Mouse (Mus musculus): ENCODE results near the gene Eef2. TPM values are rescaled to one million over a fixed set of nuclear protein-coding genes. Genes with fewer than 3 reads are reported as not detected.
A peak's percentile ranks its signal among the peaks of the same experiment; 100 is the strongest.

Eef2 gene
- polyA plus RNA-seq, 1 experiment from 2014 or later = 428 TPM

DNA sequence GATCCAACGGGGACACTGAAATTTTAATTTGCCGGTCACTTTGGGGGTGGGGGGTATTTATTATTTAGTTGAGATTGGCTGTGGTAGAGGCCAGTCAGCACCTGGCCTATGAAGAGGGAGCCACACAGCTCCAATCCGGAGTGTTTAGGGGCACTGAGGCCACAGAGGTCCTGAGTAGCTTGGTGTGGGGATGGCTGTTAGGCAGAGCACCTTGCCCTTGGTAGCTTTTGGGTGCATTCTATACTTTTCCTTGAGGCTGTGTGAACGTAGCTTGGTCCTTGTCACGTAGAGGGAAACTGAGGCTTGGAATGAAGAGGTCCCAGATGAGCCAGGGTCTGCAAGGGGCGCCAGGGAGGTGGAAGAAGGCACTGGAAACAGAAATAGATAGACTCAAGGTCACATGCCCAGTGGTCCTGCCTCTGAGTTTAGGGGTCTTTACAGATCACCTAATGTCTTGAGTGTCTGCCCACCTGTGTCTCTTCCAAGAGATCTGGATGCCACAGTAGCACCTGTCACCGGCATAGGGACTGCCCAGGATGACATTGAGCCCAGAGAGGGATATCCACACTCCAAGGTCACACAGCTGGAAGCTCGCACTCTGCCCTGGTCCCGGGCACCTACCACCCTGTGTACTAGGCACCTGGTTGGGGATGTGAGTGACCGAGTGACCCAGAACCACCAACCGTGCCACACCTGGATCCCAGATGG, 37.5 kb upstream of the Eef2 start:
- H3K4me1 ChIP-seq (ENCODE audit: control insufficient read depth, insufficient read depth, low read length) = peaks cover 28% of the 10 kb centered on the region

DNA sequence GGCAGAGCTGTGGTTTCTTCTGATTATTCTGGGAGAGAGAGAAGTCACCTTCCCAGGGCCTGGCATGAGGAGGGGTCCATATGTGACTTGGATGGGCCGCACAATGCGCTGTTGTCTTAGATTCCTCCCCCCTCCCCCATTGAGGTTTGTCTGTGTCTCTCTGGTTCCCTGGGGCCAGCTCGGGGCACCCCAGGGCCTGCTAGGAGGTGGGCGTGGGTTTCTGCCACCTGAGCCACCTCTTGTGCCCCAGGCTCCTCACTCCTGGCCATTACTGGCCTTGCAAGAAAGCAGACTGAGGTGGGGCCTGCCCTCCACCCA, 36.9 kb upstream of the Eef2 start:
- Histone ChIP-seq H3K4me3 (ENCODE audit: low read depth, low read length) (no peak overlapping the region), H3K9me3 (ENCODE audit: control insufficient read depth, low read length) (no peaks in the 10 kb centered on the region), H3K9ac (ENCODE audit: low read length) (no peak overlapping the region), H3K4me2 (ENCODE audit: low read depth, severe bottlenecking) (0 out of 2 replicates have a peak overlapping the region, but pooled peaks have one; percentile 83), H3K4me1 (ENCODE audit: control insufficient read depth, insufficient read depth, low read length) (peaks cover 28% of the 10 kb centered on the region), H3K27me3 (ENCODE audit: control insufficient read depth, insufficient read depth, low read length) (peaks cover 12% of the 10 kb centered on the region), H3K36me3 (ENCODE audit: control insufficient read depth, insufficient read depth, low read length) (peaks cover 9% of the 10 kb centered on the region), H3K27ac (replicated peaks; ENCODE audit: low read depth, low read length) (no peak overlapping the region)
- ATAC-seq (ENCODE audit: insufficient number of reproducible peaks, low FRiP score, low TSS enrichment, low read depth) (no peak), DNase-seq (ENCODE audit: low spot score) (no peak)
- 84% methylated on average over 4 of the region's 4 CpGs for WGBS

More for the DNA sequence above, 37.5 kb upstream of the Eef2 start:
- peaks cover 17% of the 10 kb centered on the region for H3K27me3 ChIP-seq (ENCODE audit: control insufficient read depth, insufficient read depth, low read length)
- WGBS = 62% methylated on average over 11 of the region's 11 CpGs
- H3K36me3 ChIP-seq (ENCODE audit: control insufficient read depth, insufficient read depth, low read length) = peaks cover 4% of the 10 kb centered on the region; the same call in 1 of the 2 replicates
- no peaks in the 10 kb centered on the region for H3K9me3 ChIP-seq (ENCODE audit: control insufficient read depth, low read length)
- peak overlapping the region; percentile 56; the same call in 1 of the 2 replicates for H3K27ac ChIP-seq (replicated peaks; ENCODE audit: low read depth, low read length)
- H3K4me3 ChIP-seq (ENCODE audit: low read depth, low read length) = peak overlapping the region; percentile 82
- peak overlapping the region; percentile 82 for H3K9ac ChIP-seq (ENCODE audit: low read length)
- ATAC-seq (ENCODE audit: insufficient number of reproducible peaks, low FRiP score, low TSS enrichment, low read depth) = no peak
- no peak for DNase-seq (ENCODE audit: low spot score)
- H3K4me2 ChIP-seq (ENCODE audit: low read depth, severe bottlenecking) = peak overlapping the region; percentile 83

DNA sequence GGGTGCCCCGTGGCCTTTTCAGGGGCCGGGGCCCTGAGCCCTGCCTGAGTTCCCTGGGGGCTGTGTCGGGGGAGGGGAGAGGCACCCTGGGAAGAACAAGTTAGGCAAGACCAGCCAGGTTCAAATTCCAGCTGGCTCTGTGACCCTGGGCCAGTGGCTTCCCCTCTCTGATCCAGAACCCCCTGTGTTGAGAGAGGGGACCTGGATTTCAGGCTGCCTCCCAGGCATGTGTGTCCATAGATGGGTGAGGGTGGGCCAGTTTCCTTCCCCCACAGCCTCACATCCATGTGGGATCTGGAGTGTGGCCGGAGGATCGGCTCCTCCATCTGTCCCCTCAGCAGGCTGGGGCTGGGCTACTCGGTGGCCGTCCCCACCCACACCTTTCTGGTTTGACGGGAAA, 36.4 kb upstream of the Eef2 start:
- 59% methylated on average over 8 of the region's 8 CpGs for WGBS
- no peak for ATAC-seq (ENCODE audit: insufficient number of reproducible peaks, low FRiP score, low TSS enrichment, low read depth)
- H3K9me3 ChIP-seq (ENCODE audit: control insufficient read depth, low read length) = no peaks in the 10 kb centered on the region
- H3K4me1 ChIP-seq (ENCODE audit: control insufficient read depth, insufficient read depth, low read length) = peaks cover 28% of the 10 kb centered on the region
- DNase-seq (ENCODE audit: low spot score) = no peak
- no peak overlapping the region for H3K9ac ChIP-seq (ENCODE audit: low read length)
- peaks cover 7% of the 10 kb centered on the region; the same call in 1 of the 2 replicates for H3K27me3 ChIP-seq (ENCODE audit: control insufficient read depth, insufficient read depth, low read length)
- no peak overlapping the region for H3K4me3 ChIP-seq (ENCODE audit: low read depth, low read length)
- peak overlapping the region; percentile 33; the same call in 1 of the 2 replicates for H3K4me2 ChIP-seq (ENCODE audit: low read depth, severe bottlenecking)
- H3K27ac ChIP-seq (replicated peaks; ENCODE audit: low read depth, low read length) = no peak overlapping the region
- H3K36me3 ChIP-seq (ENCODE audit: control insufficient read depth, insufficient read depth, low read length) = peaks cover 14% of the 10 kb centered on the region

DNA sequence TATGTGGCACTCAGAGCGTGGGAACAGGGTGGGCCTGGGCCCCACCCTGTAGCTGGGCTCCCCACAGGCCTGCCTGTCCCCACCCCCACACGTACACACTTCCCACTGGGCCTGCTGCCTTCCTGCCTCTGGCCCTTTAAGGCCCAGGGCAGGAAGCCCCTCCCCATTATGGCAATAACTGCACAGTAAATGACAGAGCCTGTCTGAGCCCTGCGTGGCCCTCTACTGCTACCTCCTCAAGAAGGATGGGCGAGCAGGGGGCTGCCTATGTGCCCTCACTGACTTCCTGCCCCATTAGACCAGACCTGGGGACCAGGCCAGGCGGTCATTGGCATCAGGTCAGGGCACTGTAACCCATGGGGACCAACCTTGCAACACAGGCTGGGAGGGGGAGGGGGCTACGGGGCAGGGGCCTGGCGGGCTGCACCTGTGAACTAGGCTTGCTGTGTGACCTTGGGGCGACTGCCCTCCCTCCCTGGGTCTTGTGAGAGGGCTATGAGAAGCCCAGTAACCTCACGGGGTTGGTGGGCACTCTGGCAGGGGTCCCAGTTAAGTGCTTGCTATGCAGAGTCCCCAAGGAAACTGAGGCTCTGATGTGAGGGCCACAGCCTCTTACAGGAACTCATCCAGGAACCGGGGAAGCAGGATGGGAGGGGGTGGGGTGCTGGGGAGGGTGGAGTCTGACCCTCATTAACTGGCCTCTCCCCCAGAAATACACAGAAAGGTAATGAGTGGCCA, 35.5 kb upstream of the Eef2 start:
- Histone ChIP-seq H3K4me1 (ENCODE audit: control insufficient read depth, insufficient read depth, low read length) (peaks cover 28% of the 10 kb centered on the region), H3K9me3 (ENCODE audit: control insufficient read depth, low read length) (no peaks in the 10 kb centered on the region), H3K27ac (replicated peaks; ENCODE audit: low read depth, low read length) (no peak overlapping the region; the same call in 1 of the 2 replicates), H3K36me3 (ENCODE audit: control insufficient read depth, insufficient read depth, low read length) (peaks cover 23% of the 10 kb centered on the region), H3K4me2 (ENCODE audit: low read depth, severe bottlenecking) (peak overlapping the region; percentile 33), H3K27me3 (ENCODE audit: control insufficient read depth, insufficient read depth, low read length) (peaks cover under 1% of the 10 kb centered on the region; the same call in 1 of the 2 replicates), H3K9ac (ENCODE audit: low read length) (peak overlapping the region; percentile 17; the same call in 1 of the 2 replicates), H3K4me3 (ENCODE audit: low read depth, low read length) (no peak overlapping the region)
- 61% methylated on average over 10 of the region's 10 CpGs for WGBS
- DNase-seq (ENCODE audit: low spot score) = no peak
- ATAC-seq (ENCODE audit: insufficient number of reproducible peaks, low FRiP score, low TSS enrichment, low read depth) = no peak

DNA sequence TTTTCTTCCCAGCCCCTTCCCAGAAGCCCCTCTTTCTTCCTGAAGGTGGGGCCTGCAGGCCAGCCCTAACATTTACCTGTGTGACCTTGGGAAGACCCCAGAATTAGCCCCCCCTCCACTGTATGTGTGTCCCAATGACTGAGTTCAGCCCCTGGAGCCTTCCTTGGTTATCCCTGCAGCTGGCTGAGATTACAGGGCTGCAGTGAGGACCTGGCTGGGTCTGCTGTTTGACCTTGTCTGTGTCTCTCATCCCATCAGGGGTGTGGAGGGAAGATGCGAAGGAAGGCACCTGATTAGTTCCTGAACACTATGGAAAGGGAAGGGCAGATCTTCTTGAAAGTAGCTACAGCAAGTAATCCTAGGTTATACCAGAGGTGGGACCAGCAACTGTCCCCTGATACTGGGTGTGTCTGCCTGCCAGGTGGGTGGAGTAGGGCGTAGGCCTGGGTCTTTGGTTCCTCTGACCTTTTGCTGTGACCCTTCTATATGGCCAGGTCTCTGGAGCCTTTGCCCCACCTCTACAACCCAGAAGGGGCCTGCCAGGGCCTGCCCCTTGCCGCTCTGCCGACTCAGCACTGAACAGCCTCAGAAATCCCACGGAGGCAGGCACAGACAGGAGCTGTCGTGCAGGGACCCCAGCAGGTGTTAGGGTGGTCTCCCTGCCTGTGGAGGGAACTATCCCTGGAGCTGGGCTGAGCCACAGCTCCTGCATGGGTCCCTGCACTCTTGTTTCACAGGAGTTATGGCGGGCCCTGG, 34.8 kb upstream of the Eef2 start:
- H3K4me1 ChIP-seq (ENCODE audit: control insufficient read depth, insufficient read depth, low read length) = peaks cover 28% of the 10 kb centered on the region
- H3K9ac ChIP-seq (ENCODE audit: low read length) = peak overlapping the region; percentile 12; the same call in 1 of the 2 replicates
- peaks cover 27% of the 10 kb centered on the region for H3K36me3 ChIP-seq (ENCODE audit: control insufficient read depth, insufficient read depth, low read length)
- H3K4me3 ChIP-seq (ENCODE audit: low read depth, low read length) = no peak overlapping the region
- 76% methylated on average over 6 of the region's 7 CpGs for WGBS
- H3K27me3 ChIP-seq (ENCODE audit: control insufficient read depth, insufficient read depth, low read length) = no peaks in the 10 kb centered on the region
- H3K4me2 ChIP-seq (ENCODE audit: low read depth, severe bottlenecking) = no peak overlapping the region; the same call in 1 of the 2 replicates
- no peak for ATAC-seq (ENCODE audit: insufficient number of reproducible peaks, low FRiP score, low TSS enrichment, low read depth)
- peak overlapping the region; percentile 25 for H3K27ac ChIP-seq (replicated peaks; ENCODE audit: low read depth, low read length)
- DNase-seq (ENCODE audit: low spot score) = no peak
- no peaks in the 10 kb centered on the region for H3K9me3 ChIP-seq (ENCODE audit: control insufficient read depth, low read length)

DNA sequence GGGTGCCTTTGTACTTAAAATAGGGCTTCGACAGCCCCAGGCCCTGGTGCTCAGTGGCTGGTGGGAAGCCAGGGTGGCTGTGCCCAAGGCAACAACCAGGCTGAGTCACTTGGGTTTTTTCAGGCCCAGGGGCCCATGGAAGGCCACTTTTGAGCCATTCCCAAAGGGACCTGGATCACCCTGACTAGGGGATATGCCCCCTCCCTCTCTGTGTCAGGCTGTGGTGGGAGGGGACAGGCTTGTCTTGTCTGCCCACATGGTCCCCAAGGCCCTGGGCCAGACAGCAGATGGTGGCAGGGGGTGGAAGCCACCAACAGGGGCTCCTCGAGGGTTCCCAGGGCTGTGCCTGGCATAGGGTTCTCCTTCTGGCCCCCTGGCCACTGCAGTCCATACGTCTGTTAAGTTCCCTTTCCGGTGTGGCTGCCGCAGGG, 33.9 kb upstream of the Eef2 start:
- Histone ChIP-seq H3K4me3 (ENCODE audit: low read depth, low read length) (no peak overlapping the region), H3K9me3 (ENCODE audit: control insufficient read depth, low read length) (no peaks in the 10 kb centered on the region), H3K4me2 (ENCODE audit: low read depth, severe bottlenecking) (no peak overlapping the region), H3K4me1 (ENCODE audit: control insufficient read depth, insufficient read depth, low read length) (peaks cover 28% of the 10 kb centered on the region), H3K27ac (replicated peaks; ENCODE audit: low read depth, low read length) (no peak overlapping the region), H3K27me3 (ENCODE audit: control insufficient read depth, insufficient read depth, low read length) (no peaks in the 10 kb centered on the region), H3K36me3 (ENCODE audit: control insufficient read depth, insufficient read depth, low read length) (peaks cover 34% of the 10 kb centered on the region), H3K9ac (ENCODE audit: low read length) (no peak overlapping the region)
- DNase-seq (ENCODE audit: low spot score) = no peak
- ATAC-seq (ENCODE audit: insufficient number of reproducible peaks, low FRiP score, low TSS enrichment, low read depth) = no peak
- WGBS = 87% methylated on average over 5 of the region's 5 CpGs

DNA sequence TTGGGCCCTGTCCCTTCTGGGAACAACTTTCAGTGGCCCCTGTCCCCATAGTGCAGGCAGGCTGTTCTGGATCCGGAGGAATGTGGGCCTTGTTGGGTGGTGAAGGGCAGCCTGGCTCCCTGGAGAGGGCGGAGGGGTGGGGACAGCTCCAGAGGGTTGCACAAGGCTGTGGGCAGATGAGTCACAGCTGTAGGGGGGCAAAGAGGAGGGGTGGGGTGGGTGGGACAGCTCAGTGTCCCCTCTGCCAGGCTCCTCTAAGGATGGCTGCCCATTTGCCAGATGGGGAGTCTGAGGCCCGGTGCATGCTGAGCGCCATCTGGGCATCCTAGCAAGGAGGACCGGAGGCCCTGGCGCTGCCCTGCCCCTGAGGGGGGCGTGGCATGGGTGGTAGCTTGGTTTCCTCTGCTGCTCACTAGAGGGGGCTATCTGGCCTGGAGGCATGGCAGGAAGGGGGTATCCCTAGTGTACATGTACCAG, 33.2 kb upstream of the Eef2 start:
- H3K27me3 ChIP-seq (ENCODE audit: control insufficient read depth, insufficient read depth, low read length) = no peaks in the 10 kb centered on the region
- H3K36me3 ChIP-seq (ENCODE audit: control insufficient read depth, insufficient read depth, low read length) = peaks cover 41% of the 10 kb centered on the region
- DNase-seq (ENCODE audit: low spot score) = no peak
- H3K27ac ChIP-seq (replicated peaks; ENCODE audit: low read depth, low read length) = no peak overlapping the region
- no peaks in the 10 kb centered on the region for H3K9me3 ChIP-seq (ENCODE audit: control insufficient read depth, low read length)
- 92% methylated on average over 7 of the region's 7 CpGs for WGBS
- ATAC-seq (ENCODE audit: insufficient number of reproducible peaks, low FRiP score, low TSS enrichment, low read depth) = no peak
- H3K4me3 ChIP-seq (ENCODE audit: low read depth, low read length) = no peak overlapping the region
- no peak overlapping the region for H3K4me2 ChIP-seq (ENCODE audit: low read depth, severe bottlenecking)
- peaks cover 28% of the 10 kb centered on the region for H3K4me1 ChIP-seq (ENCODE audit: control insufficient read depth, insufficient read depth, low read length)
- peak overlapping the region; percentile 7; the same call in 1 of the 2 replicates for H3K9ac ChIP-seq (ENCODE audit: low read length)

DNA sequence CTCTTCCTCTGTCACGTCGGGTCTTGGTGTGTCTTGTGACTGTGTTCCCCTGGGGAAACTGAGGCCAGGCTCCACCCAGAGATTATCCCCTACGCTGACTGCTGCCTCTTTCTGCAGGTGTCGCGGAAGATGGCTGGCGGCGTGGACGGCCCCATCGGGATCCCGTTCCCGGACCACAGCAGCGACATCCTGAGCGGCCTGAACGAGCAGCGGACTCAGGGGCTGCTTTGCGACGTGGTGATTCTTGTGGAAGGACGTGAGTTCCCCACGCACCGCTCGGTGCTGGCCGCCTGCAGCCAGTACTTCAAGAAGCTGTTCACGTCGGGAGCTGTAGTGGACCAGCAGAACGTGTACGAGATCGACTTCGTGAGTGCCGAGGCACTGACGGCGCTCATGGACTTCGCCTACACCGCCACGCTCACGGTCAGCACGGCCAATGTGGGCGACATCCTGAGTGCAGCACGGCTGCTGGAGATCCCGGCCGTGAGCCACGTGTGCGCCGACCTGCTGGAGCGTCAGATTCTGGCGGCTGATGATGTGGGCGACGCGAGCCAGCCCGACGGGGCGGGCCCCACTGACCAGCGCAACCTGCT, 32.5 kb upstream of the Eef2 start:
- DNase-seq (ENCODE audit: low spot score) (no peak), ATAC-seq (ENCODE audit: insufficient number of reproducible peaks, low FRiP score, low TSS enrichment, low read depth) (no peak)
- H3K27me3 ChIP-seq (ENCODE audit: control insufficient read depth, insufficient read depth, low read length) = no peaks in the 10 kb centered on the region
- H3K36me3 ChIP-seq (ENCODE audit: control insufficient read depth, insufficient read depth, low read length) = peaks cover 47% of the 10 kb centered on the region
- 96% methylated on average over 52 of the region's 52 CpGs for WGBS
- H3K4me2 ChIP-seq (ENCODE audit: low read depth, severe bottlenecking) = no peak overlapping the region
- no peaks in the 10 kb centered on the region for H3K9me3 ChIP-seq (ENCODE audit: control insufficient read depth, low read length)
- no peak overlapping the region for H3K4me3 ChIP-seq (ENCODE audit: low read depth, low read length)
- no peak overlapping the region for H3K9ac ChIP-seq (ENCODE audit: low read length)
- peaks cover 22% of the 10 kb centered on the region for H3K4me1 ChIP-seq (ENCODE audit: control insufficient read depth, insufficient read depth, low read length)
- H3K27ac ChIP-seq (replicated peaks; ENCODE audit: low read depth, low read length) = no peak overlapping the region

Data from limb, embryonic 11.5 days (tissue).